Mouse (Mus musculus): Measurements from ENCODE around the gene Gatc. TPM values are rescaled to one million over a fixed set of nuclear protein-coding genes. Genes with fewer than 3 reads are reported as not detected.
"Not testable (repeated sequence)": the region's sequence is repeated elsewhere in the genome, so short reads cannot be mapped to it uniquely, and the experiment has no call there.

Gatc gene
- polyA plus RNA-seq, 1 experiment from 2014 or later = 25.8 TPM

- peak overlapping the region; percentile 98 for H3K27ac ChIP-seq
- peak overlapping the region; percentile 94 for H3K4me3 ChIP-seq
- peaks cover 31% of the 10 kb centered on the region for H3K4me1 ChIP-seq
- 16% methylated on average over 11 of the region's 11 CpGs for WGBS
- no peaks in the 10 kb centered on the region for H3K27me3 ChIP-seq (ENCODE audit: insufficient read depth, poor library complexity, severe bottlenecking)
- DNase-seq (ENCODE audit: low spot score) = no peak
- H3K36me3 ChIP-seq = peaks cover 18% of the 10 kb centered on the region
- no peaks in the 10 kb centered on the region for H3K9me3 ChIP-seq
These were observed 14.6 kb downstream of the Gatc start for GRCm38 (mm10) chr5:115326256-115326831.

- Histone ChIP-seq H3K9me3 (no peaks in the 10 kb centered on the region), H3K27ac (peak overlapping the region; percentile 87), H3K4me1 (peaks cover 38% of the 10 kb centered on the region), H3K36me3 (no peaks in the 10 kb centered on the region), H3K4me3 (peak overlapping the region; percentile 59), H3K27me3 (ENCODE audit: insufficient read depth, poor library complexity, severe bottlenecking) (no peaks in the 10 kb centered on the region)
- peak; percentile 96 for DNase-seq (ENCODE audit: low spot score)
- under 1% methylated on average over 22 of the region's 22 CpGs for WGBS
These were observed 21.7 kb downstream of the Gatc start for GRCm38 (mm10) chr5:115319004-115319940.

DNA sequence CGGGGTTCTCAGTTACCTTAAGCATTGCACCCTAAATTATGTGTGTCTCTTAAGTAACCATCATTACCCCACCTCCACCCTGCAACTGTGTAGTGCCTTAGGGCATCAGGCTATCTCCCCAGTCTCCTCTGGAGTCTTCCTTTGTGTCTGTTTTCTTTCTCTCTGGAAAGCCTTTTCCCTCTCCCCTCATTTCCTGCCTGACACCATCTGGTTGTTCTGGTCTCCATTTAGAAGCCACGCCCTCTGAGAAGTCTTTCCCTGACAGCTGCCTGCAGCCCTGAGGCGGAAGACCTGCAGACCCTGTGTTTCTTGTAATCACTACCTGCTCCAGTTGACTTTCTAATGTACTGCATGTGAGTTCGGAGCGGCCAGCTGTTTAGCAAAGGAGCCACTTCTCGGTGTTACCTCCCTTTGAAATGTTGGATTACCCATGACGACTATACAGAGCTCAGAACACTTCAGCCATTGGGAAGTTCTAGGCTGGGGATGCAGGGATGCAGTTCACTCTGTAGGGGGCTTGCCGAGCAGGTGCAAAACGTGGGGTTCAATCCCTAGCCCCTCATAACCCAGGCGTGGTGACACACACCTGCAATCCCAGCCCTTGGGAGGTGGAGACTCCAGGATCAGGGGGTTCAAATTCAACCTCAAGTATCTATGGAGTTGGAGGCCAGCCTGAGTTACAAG lies 23.2 kb downstream of the Gatc start:
- Histone ChIP-seq H3K4me3 (peak overlapping the region; percentile 13), H3K9me3 (no peaks in the 10 kb centered on the region), H3K36me3 (no peaks in the 10 kb centered on the region), H3K27me3 (ENCODE audit: insufficient read depth, poor library complexity, severe bottlenecking) (no peaks in the 10 kb centered on the region), H3K27ac (peak overlapping the region; percentile 87), H3K4me1 (peaks cover 49% of the 10 kb centered on the region)
- no peak for DNase-seq (ENCODE audit: low spot score)
- WGBS = 3% methylated on average over 10 of the region's 10 CpGs

DNA sequence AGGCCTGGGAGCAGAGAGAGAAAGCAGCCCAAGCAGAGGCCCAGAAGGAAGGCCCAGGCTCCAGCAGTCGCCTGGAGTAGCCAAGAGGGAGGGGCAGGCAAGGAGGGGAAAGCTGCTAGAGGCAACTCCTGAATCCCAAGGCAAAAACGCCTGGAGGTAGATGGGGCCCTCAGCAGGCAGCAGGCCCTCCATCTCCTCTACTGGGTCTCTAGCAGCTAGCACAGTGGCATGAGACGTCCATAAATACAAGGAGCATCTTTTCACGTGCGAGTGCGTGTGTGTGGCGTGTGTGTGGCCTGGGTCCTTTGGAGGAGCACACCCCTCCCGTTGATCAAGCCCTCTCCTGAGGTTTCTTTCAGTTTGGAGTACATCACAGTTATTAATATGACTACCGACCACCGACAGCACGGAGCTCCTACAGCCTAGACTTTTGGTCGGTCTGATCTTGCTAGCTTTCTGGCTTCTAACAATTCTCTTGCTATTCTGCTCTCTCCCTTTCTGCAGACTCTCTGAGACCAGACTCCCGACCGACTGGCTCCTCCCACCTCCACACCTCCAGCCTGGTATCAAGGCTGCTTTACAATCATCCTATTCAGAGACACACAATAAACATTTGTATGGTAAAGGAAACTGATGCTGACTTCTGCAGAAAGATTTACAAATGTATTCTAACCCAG lies 23.9 kb downstream of the Gatc start:
- Histone ChIP-seq H3K27ac (peak overlapping the region; percentile 87), H3K4me1 (peaks cover 56% of the 10 kb centered on the region), H3K27me3 (ENCODE audit: insufficient read depth, poor library complexity, severe bottlenecking) (no peaks in the 10 kb centered on the region), H3K9me3 (no peaks in the 10 kb centered on the region), H3K36me3 (no peaks in the 10 kb centered on the region), H3K4me3 (peak overlapping the region; percentile 13)
- no peak for DNase-seq (ENCODE audit: low spot score)
- 10% methylated on average over 14 of the region's 14 CpGs for WGBS

DNA sequence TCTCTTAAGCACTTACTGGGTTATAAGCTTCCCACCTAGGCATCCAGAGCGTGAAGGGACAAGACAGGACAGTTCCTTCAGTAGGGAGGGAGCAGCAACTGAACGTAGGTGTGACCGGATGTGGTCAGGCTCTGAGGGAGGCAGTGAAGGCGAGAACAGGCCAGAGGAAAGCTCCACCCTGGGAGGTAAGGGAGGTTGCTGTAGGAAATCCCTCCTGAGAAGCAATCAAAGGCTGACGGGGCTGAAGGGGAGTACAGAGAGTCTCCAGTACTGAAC lies 27.4 kb downstream of the Gatc start:
- H3K4me1 ChIP-seq = peaks cover 45% of the 10 kb centered on the region
- H3K27me3 ChIP-seq (ENCODE audit: insufficient read depth, poor library complexity, severe bottlenecking) = no peaks in the 10 kb centered on the region
- H3K27ac ChIP-seq = peak overlapping the region; percentile 32; the same call in 1 of the 2 replicates
- no peak overlapping the region for H3K4me3 ChIP-seq
- DNase-seq (ENCODE audit: low spot score) = no peak
- 35% methylated on average over 5 of the region's 5 CpGs for WGBS
- no peaks in the 10 kb centered on the region for H3K36me3 ChIP-seq
- H3K9me3 ChIP-seq = no peaks in the 10 kb centered on the region

GRCm38 (mm10) chr5:115312816-115313667 lies 27.9 kb downstream of the Gatc start:
- Histone ChIP-seq H3K36me3 (no peaks in the 10 kb centered on the region), H3K27ac (peak overlapping the region; percentile 57; the same call in 1 of the 2 replicates), H3K4me1 (peaks cover 39% of the 10 kb centered on the region), H3K27me3 (ENCODE audit: insufficient read depth, poor library complexity, severe bottlenecking) (no peaks in the 10 kb centered on the region), H3K4me3 (no peak overlapping the region), H3K9me3 (no peaks in the 10 kb centered on the region)
- WGBS = 48% methylated on average over 10 of the region's 10 CpGs
- peak; percentile 82 for DNase-seq (ENCODE audit: low spot score)

GRCm38 (mm10) chr5:115312354-115312753 lies 28.6 kb downstream of the Gatc start:
- WGBS = 58% methylated on average over 4 of the region's 4 CpGs
- peak overlapping the region; percentile 57 for H3K27ac ChIP-seq

GRCm38 (mm10) chr5:115302190-115302589 lies 38.8 kb downstream of the Gatc start:
- not testable (repeated sequence) for H3K4me3 ChIP-seq; DNase-seq (ENCODE audit: low spot score); H3K27ac ChIP-seq; H3K27me3 ChIP-seq (ENCODE audit: insufficient read depth, poor library complexity, severe bottlenecking); H3K9me3 ChIP-seq
- WGBS = 75% methylated on average over 7 of the region's 7 CpGs
- peaks cover 27% of the 10 kb centered on the region for H3K4me1 ChIP-seq
- peaks cover 21% of the 10 kb centered on the region for H3K36me3 ChIP-seq

More at GRCm38 (mm10) chr5:115312354-115312753, 28.6 kb downstream of the Gatc start:
- Histone ChIP-seq H3K9me3 (no peaks in the 10 kb centered on the region), H3K4me1 (peaks cover 32% of the 10 kb centered on the region), H3K36me3 (no peaks in the 10 kb centered on the region), H3K27me3 (ENCODE audit: insufficient read depth, poor library complexity, severe bottlenecking) (no peaks in the 10 kb centered on the region), H3K4me3 (no peak overlapping the region)
- DNase-seq (ENCODE audit: low spot score) = no peak

DNA sequence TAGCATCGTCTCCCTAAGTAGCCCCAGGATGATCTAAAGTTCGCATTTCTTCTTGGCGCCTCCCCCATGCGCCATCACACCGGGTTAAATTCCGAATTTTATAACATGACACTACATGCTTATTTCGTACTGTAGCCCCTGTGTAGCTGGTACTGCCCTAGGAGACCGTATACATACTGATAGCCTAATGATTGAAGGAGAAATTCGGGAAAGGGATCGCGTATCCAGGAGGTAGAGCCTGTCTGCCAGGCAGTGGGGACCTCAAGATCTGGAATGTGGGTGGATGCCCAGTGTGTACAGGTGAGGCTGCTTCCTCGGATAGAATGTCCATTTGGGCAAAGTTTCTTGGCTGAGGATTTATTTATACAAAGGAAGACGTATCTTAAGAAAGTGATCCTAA lies 39.4 kb downstream of the Gatc start:
- no peak for DNase-seq (ENCODE audit: low spot score)
- peaks cover 27% of the 10 kb centered on the region for H3K4me1 ChIP-seq
- peak overlapping the region; percentile 92 for H3K27ac ChIP-seq
- H3K4me3 ChIP-seq = peak overlapping the region; percentile 85
- peaks cover 26% of the 10 kb centered on the region for H3K36me3 ChIP-seq
- H3K9me3 ChIP-seq = no peaks in the 10 kb centered on the region
- WGBS = 33% methylated on average over 13 of the region's 13 CpGs
- H3K27me3 ChIP-seq (ENCODE audit: insufficient read depth, poor library complexity, severe bottlenecking) = no peaks in the 10 kb centered on the region

- WGBS = under 1% methylated on average over 66 of the region's 66 CpGs
- Histone ChIP-seq H3K36me3 (peaks cover 33% of the 10 kb centered on the region), H3K4me1 (peaks cover 27% of the 10 kb centered on the region), H3K4me3 (peak within 1 kb of the TSS; percentile 85), H3K9me3 (no peaks in the 10 kb centered on the region), H3K27me3 (ENCODE audit: insufficient read depth, poor library complexity, severe bottlenecking) (no peaks in the 10 kb centered on the region), H3K27ac (peak within 1 kb of the TSS; percentile 92)
- DNase-seq (ENCODE audit: low spot score) = peak; percentile 99
These were observed 40.0 kb downstream of the Gatc start, which contains the start of gene Dynll1 for GRCm38 (mm10) chr5:115300792-115301614. TSS of gene Dynll1 (minus strand) at chr5:115300999.

DNA sequence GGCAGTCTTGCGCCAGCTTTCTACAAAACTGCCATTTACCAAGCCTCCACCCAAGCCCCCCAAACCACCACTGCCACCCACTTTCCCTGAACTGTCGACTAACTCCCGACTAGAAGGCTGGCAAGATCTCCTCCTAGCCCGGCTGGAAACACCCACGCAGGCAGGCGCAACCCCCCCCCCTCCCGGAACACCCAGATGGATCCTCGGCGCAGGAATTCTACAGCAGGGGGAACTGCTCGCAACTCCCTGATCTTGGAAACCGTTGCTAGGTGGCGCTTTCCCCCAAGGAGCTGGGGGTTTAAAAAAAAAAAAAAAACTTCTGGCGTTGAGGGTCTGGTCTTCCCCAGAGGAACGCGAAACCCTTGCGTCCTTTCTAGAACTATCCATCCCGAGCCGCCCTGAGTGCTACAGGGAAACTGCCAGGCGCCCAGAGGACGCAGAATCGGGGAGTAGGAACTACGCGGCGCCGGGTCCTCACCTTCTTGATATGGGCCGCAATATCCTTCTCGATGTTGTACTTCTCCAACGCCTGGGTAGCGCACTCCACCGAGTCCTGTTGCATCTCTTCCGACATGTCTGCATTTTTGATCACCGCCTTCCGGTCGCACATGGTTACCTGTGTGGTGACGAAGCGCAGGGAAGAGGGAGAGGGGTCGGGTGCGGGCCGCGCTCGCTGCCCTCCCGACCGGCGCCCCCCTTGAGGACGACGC lies 40.8 kb downstream of the Gatc start:
- Histone ChIP-seq H3K9me3 (no peaks in the 10 kb centered on the region), H3K36me3 (peaks cover 40% of the 10 kb centered on the region), H3K27ac (peak overlapping the region; percentile 92), H3K27me3 (ENCODE audit: insufficient read depth, poor library complexity, severe bottlenecking) (no peaks in the 10 kb centered on the region), H3K4me3 (peak overlapping the region; percentile 85), H3K4me1 (peaks cover 29% of the 10 kb centered on the region)
- WGBS = under 1% methylated on average over 46 of the region's 46 CpGs
- peak; percentile 89 for DNase-seq (ENCODE audit: low spot score)
